Mouse (Mus musculus): Measurements from ENCODE around the gene Dock6. TPM values are rescaled to one million over a fixed set of nuclear protein-coding genes. Genes with fewer than 3 reads are reported as not detected.
A peak's percentile ranks its signal among the peaks of the same experiment; 100 is the strongest.
"Not testable (repeated sequence)": the region's sequence is repeated elsewhere in the genome, so short reads cannot be mapped to it uniquely, and the experiment has no call there.

Dock6 gene
- polyA plus RNA-seq, 1 experiment from 2014 or later = 15.5 TPM

- 14% methylated on average over 20 of the region's 20 CpGs for WGBS
- no peaks in the 10 kb centered on the region; the same call in 1 of the 2 replicates for H3K27me3 ChIP-seq (replicated peaks; ENCODE audit: control insufficient read depth, insufficient read depth, low read length)
- no peak overlapping the region for H3K27ac ChIP-seq (ENCODE audit: low read depth, low read length)
- peak; percentile 91 for TF ChIP-seq CTCF (IDR thresholded peaks at IDR 0.05; ENCODE audit: low read depth)
- H3K36me3 ChIP-seq (ENCODE audit: control insufficient read depth, insufficient read depth) = no peaks in the 10 kb centered on the region
- no peak overlapping the region for H3K4me3 ChIP-seq (ENCODE audit: low read depth, low read length)
- H3K9ac ChIP-seq (ENCODE audit: low read depth, low read length) = no peak overlapping the region
- no peaks in the 10 kb centered on the region for H3K9me3 ChIP-seq (ENCODE audit: control insufficient read depth)
- peak overlapping the region; percentile 43; the same call in 1 of the 2 replicates for H3K4me2 ChIP-seq (replicated peaks; ENCODE audit: low read depth)
- no peak for ATAC-seq
- no peaks in the 10 kb centered on the region for H3K4me1 ChIP-seq (replicated peaks; ENCODE audit: control insufficient read depth, insufficient read depth, low read length)
These were observed 18.6 kb upstream of the Dock6 start for GRCm38 (mm10) chr9:21870879-21871524.

DNA sequence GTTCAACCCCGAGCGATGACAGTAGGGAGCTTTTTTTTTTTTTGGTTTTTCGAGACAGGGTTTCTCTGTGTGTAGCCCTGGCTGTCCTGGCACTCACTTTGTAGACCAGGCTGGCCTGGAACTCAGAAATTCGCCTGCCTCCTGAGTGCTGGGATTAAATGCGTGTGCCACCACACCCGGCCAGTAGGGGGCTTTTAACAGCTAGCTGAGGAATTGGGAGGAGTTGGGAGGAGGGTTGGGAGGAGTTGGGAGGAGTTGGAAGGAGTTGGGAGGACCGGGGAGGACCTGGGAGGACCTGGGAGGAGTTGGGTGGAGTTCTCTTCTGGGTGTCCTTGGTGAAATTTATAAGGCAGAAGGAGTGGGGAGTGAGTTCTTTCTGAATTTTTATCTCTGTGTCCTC is 16.9 kb upstream of the Dock6 start:
- not testable (repeated sequence) for H3K36me3 ChIP-seq (ENCODE audit: control insufficient read depth, insufficient read depth); H3K9ac ChIP-seq (ENCODE audit: low read depth, low read length); H3K4me3 ChIP-seq (ENCODE audit: low read depth, low read length); H3K4me2 ChIP-seq (replicated peaks; ENCODE audit: low read depth); H3K9me3 ChIP-seq (ENCODE audit: control insufficient read depth); H3K27me3 ChIP-seq (replicated peaks; ENCODE audit: control insufficient read depth, insufficient read depth, low read length); ATAC-seq; H3K4me1 ChIP-seq (replicated peaks; ENCODE audit: control insufficient read depth, insufficient read depth, low read length); H3K27ac ChIP-seq (ENCODE audit: low read depth, low read length)
- WGBS = 55% methylated on average over 7 of the region's 7 CpGs
- peak; percentile 68 for TF ChIP-seq CTCF (IDR thresholded peaks at IDR 0.05; ENCODE audit: low read depth)

GRCm38 (mm10) chr9:21867726-21868125 is 15.3 kb upstream of the Dock6 start:
- 87% methylated on average over 3 of the region's 3 CpGs for WGBS
- Histone ChIP-seq H3K4me1 (replicated peaks; ENCODE audit: control insufficient read depth, insufficient read depth, low read length) (no peaks in the 10 kb centered on the region), H3K27me3 (replicated peaks; ENCODE audit: control insufficient read depth, insufficient read depth, low read length) (no peaks in the 10 kb centered on the region; the same call in 1 of the 2 replicates), H3K27ac (ENCODE audit: low read depth, low read length) (no peak overlapping the region), H3K9ac (ENCODE audit: low read depth, low read length) (no peak overlapping the region), H3K36me3 (ENCODE audit: control insufficient read depth, insufficient read depth) (no peaks in the 10 kb centered on the region), H3K4me2 (replicated peaks; ENCODE audit: low read depth) (no peak overlapping the region), H3K4me3 (ENCODE audit: low read depth, low read length) (no peak overlapping the region), H3K9me3 (ENCODE audit: control insufficient read depth) (no peaks in the 10 kb centered on the region)
- no peak for TF ChIP-seq CTCF (IDR thresholded peaks at IDR 0.05; ENCODE audit: low read depth)
- no peak for ATAC-seq

- no peaks in the 10 kb centered on the region for H3K9me3 ChIP-seq (ENCODE audit: control insufficient read depth)
- H3K36me3 ChIP-seq (ENCODE audit: control insufficient read depth, insufficient read depth) = no peaks in the 10 kb centered on the region
- no peak overlapping the region for H3K27ac ChIP-seq (ENCODE audit: low read depth, low read length)
- no peak overlapping the region; the same call in 1 of the 2 replicates for H3K9ac ChIP-seq (ENCODE audit: low read depth, low read length)
- no peaks in the 10 kb centered on the region; the same call in 1 of the 2 replicates for H3K27me3 ChIP-seq (replicated peaks; ENCODE audit: control insufficient read depth, insufficient read depth, low read length)
- H3K4me3 ChIP-seq (ENCODE audit: low read depth, low read length) = no peak overlapping the region
- H3K4me2 ChIP-seq (replicated peaks; ENCODE audit: low read depth) = no peak overlapping the region
- H3K4me1 ChIP-seq (replicated peaks; ENCODE audit: control insufficient read depth, insufficient read depth, low read length) = no peaks in the 10 kb centered on the region
- no peak for ATAC-seq
- WGBS = 57% methylated on average over 2 of the region's 2 CpGs
- no peak for TF ChIP-seq CTCF (IDR thresholded peaks at IDR 0.05; ENCODE audit: low read depth)
These were observed 14.2 kb upstream of the Dock6 start for GRCm38 (mm10) chr9:21866641-21867040.

GRCm38 (mm10) chr9:21865673-21866398 is 13.4 kb upstream of the Dock6 start:
- Histone ChIP-seq H3K9me3 (ENCODE audit: control insufficient read depth) (no peaks in the 10 kb centered on the region), H3K4me3 (ENCODE audit: low read depth, low read length) (no peak overlapping the region), H3K27me3 (replicated peaks; ENCODE audit: control insufficient read depth, insufficient read depth, low read length) (no peaks in the 10 kb centered on the region), H3K36me3 (ENCODE audit: control insufficient read depth, insufficient read depth) (no peaks in the 10 kb centered on the region), H3K9ac (ENCODE audit: low read depth, low read length) (no peak overlapping the region), H3K27ac (ENCODE audit: low read depth, low read length) (no peak overlapping the region), H3K4me2 (replicated peaks; ENCODE audit: low read depth) (no peak overlapping the region), H3K4me1 (replicated peaks; ENCODE audit: control insufficient read depth, insufficient read depth, low read length) (no peaks in the 10 kb centered on the region)
- ATAC-seq = no peak
- no peak for TF ChIP-seq CTCF (IDR thresholded peaks at IDR 0.05; ENCODE audit: low read depth)
- 62% methylated on average over 5 of the region's 5 CpGs for WGBS

DNA sequence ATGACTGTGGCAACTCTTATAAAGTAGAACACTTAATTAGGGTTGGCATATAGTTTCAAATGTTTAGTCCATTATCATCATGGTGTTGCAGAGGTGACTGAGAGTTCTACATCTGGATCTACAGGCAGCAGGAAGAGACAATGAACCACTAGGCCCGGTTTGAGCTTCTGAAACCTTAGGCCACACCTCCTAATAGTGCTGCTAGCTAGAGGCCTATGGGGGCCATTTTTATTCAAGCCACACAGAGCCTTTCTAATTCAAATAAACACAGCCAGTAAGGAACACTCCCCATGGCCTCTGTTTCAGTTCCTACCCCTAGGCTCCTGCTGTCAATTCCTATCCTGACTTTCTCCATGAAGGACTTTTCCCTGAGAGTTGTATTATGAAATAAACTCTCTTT is 9.7 kb upstream of the Dock6 start:
- TF ChIP-seq CTCF (IDR thresholded peaks at IDR 0.05; ENCODE audit: low read depth) = no peak
- Histone ChIP-seq H3K9me3 (ENCODE audit: control insufficient read depth) (no peaks in the 10 kb centered on the region), H3K4me2 (replicated peaks; ENCODE audit: low read depth) (no peak overlapping the region), H3K4me1 (replicated peaks; ENCODE audit: control insufficient read depth, insufficient read depth, low read length) (no peaks in the 10 kb centered on the region), H3K36me3 (ENCODE audit: control insufficient read depth, insufficient read depth) (no peaks in the 10 kb centered on the region), H3K4me3 (ENCODE audit: low read depth, low read length) (no peak overlapping the region), H3K9ac (ENCODE audit: low read depth, low read length) (no peak overlapping the region), H3K27me3 (replicated peaks; ENCODE audit: control insufficient read depth, insufficient read depth, low read length) (no peaks in the 10 kb centered on the region), H3K27ac (ENCODE audit: low read depth, low read length) (no peak overlapping the region)
- 83% methylated on average over 1 of the region's 1 CpGs for WGBS
- no peak for ATAC-seq

GRCm38 (mm10) chr9:21860349-21860748 is 7.9 kb upstream of the Dock6 start:
- not testable (repeated sequence) for H3K4me3 ChIP-seq (ENCODE audit: low read depth, low read length); H3K9ac ChIP-seq (ENCODE audit: low read depth, low read length); H3K36me3 ChIP-seq (ENCODE audit: control insufficient read depth, insufficient read depth); H3K4me1 ChIP-seq (replicated peaks; ENCODE audit: control insufficient read depth, insufficient read depth, low read length); H3K27me3 ChIP-seq (replicated peaks; ENCODE audit: control insufficient read depth, insufficient read depth, low read length); ATAC-seq; H3K9me3 ChIP-seq (ENCODE audit: control insufficient read depth)
- H3K27ac ChIP-seq (ENCODE audit: low read depth, low read length) = peak overlapping the region; percentile 61
- 39% methylated on average over 6 of the region's 6 CpGs for WGBS
- H3K4me2 ChIP-seq (replicated peaks; ENCODE audit: low read depth) = peak overlapping the region; percentile 21; the same call in 1 of the 2 replicates

All from intestine, postnatal 0 days (tissue).